Mouse (Mus musculus): ENCODE measurements around the gene Ppp1r3c.

Gene Ppp1r3c

DNA sequence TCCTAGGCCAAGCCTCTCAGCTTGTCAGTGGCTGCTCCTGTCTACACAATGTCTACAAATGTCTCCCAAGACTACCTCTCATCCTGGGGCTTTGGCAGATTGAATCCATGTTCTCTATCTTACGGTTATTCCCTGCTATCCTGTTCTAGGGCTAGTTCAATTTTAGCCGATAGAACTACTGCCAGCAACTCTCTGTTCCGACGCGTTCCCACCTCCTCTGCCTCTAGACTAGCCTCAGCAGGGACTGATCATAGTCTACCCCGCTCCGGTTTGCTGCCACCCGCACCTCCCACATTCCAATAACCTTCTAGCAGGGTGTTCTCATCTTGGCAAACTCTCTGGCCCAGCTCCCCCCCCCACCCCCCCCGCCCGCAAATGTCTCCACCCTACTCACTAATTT, 20.9 kb downstream of the Ppp1r3c start:
- no peak for DNase-seq

DNA sequence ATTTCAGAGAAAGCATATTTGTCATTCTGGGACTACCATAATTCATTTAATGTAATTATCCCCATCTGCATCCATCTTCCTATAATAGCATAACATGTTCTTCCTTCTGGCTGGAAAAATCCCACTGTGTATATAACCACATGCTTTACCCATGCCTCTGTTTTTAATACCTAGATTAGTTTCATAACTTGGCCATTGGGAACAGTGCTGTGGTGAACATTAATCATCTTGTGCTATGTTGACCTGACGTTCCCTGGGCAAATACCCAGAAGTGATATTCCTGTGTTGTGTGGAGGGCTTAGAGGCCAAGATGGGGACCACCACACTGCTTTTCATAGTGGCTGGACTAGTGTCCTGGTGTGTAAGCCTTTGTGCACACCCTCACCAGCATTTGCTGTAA, 22.0 kb downstream of the Ppp1r3c start:
- DNase-seq: no peak

GRCm38 (mm10) chr19:36713092-36713491, 23.4 kb downstream of the Ppp1r3c start:
- DNase-seq: no peak

DNA sequence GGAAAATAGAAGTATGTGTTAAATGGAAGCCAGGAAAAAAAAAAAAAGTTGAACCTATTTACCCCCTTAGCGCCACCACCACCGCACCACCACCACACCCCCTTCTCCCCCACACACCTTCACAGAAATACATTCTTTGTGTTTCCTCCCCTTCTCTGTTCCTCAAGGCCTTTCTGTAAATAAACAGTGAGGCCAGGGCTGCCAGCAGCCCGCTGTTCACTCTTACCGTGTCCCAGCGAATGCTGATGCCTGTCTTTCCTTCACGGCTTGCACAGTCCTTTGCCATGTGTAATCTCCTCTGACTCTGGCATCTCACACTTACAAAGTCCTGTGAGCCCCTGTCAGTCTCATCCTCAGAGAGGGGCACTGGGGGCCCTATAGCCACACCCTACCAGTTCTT, 30.3 kb downstream of the Ppp1r3c start:
- no peak for DNase-seq

DNA sequence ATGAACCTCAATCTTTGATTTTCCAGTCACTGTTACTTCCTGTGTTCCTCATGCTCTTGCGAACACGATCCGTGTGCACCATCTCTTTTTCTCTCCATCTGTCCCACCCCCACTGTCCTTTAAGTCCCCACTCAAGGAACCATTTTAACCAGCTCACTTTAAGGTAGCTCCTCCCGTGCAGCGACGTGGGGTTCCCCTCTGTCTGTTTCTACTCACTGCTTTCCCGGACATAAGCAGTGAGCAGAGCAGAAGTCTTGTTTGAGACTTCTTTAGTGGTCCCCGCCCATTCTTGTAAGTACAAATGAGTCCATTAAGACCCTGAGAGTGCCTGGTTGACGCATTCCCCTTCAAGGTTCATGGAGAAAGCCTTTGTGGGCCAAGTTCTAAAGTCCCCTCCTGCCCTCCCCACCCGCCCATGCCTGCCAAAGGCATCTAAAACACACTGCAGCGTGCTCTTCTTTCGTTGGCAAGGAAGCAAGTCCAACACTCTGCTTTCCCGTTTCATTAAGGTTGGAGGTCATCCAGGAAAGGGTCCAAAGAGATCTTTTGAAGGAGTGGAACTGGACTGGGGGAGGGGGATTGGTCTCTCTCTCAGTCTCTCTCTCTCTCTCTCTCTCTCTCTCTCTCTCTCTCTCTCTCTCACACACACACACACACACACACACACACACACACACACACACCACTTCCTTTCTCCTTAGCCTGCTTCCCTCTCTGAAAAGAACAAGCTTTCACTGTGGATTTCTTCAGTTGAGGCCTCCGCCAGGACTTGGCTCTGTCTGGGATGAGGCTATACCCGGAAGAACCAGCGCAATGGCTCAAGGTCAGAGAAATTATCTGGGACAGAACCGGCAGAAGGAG, 30.9 kb downstream of the Ppp1r3c start:
- DNase-seq: no peak

- DNase-seq: no peak
Measured at GRCm38 (mm10) chr19:36704763-36705162, 31.7 kb downstream of the Ppp1r3c start.

GRCm38 (mm10) chr19:36701809-36702622, 34.4 kb downstream of the Ppp1r3c start:
- no peak for DNase-seq

- DNase-seq: no peak
Measured at GRCm38 (mm10) chr19:36701366-36701765, 35.1 kb downstream of the Ppp1r3c start.

GRCm38 (mm10) chr19:36700937-36701336, 35.5 kb downstream of the Ppp1r3c start:
- no peak for DNase-seq

DNA sequence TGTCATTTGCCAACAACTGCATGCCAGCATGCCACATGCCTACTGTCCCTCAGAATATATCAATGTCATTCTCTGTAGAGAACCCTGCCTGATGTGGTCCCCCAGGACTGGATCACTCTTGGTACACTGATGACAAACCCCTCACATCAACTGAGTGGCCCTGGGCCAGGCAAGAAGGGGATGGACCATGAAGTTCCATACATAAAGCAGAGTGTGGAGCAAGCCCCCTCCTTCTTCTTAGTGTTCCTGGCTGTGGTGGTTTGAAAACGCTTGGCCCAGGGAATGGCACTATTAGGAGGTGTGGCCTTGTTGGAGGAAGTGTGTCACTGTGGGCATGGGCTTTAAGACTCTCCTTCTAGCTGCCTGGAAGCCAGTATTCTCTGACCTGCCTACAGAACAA, 37.3 kb downstream of the Ppp1r3c start:
- DNase-seq: no peak

DNA sequence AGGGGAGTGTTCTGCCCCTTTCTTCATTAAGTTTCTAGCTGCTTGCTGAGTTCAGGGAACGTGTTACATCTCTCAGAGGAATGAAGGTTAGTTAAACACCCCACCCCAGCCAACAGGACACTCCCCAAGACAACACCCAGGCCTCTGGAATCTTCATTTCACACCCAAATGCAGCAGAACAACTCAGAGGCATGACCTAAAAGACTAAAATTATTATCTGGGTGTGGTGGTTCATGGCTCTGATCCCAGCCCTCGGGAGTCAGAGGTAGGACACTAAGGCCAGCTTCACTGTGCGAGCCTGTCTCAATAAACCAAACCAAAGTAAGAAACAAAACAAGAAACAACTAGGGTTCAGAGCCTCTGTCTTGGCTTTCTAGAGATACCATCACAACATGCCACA, 38.3 kb downstream of the Ppp1r3c start:
- no peak for DNase-seq

- DNase-seq: no peak
Measured at GRCm38 (mm10) chr19:36696601-36697122, 39.8 kb downstream of the Ppp1r3c start.

GRCm38 (mm10) chr19:36693530-36693929, 42.9 kb downstream of the Ppp1r3c start:
- DNase-seq: no peak

DNA sequence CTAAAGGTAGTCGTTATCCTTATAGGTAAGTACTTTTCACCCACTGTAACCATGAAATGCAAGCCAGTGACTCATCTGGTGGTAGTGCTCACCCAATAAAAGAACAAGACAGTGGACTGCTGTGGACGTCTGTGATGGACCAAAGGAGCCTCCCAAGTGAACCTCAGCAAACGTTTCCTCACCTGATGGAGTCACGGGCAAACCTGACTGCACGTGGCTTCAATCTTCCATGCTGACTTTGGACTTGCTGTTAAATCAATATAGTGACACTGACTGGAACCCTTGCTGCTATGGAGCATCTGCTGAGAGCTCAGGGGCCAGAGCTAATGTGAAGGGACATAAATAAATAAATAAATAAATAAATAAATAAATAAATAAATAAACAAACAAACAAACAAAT, 44.5 kb downstream of the Ppp1r3c start:
- DNase-seq: no peak

DNA sequence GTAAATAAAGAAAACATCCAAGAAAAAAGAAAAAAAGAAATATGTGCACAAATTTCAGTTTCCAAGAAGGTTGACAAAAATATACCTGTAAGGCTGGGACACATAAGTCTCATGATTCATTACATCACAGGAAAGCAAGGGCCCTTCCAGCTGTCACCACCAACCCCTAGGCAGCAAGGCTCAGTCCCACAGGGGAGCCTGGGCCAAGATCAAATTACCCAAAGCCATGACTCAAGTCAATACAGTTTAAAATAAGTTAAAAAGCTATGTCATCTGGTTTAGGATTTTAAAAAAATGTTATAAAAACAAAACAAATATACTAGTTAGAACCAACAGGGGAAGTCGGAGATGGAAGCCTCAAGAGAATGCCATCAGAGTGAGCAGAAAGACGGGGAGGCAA, 45.2 kb downstream of the Ppp1r3c start:
- no peak for DNase-seq

DNA sequence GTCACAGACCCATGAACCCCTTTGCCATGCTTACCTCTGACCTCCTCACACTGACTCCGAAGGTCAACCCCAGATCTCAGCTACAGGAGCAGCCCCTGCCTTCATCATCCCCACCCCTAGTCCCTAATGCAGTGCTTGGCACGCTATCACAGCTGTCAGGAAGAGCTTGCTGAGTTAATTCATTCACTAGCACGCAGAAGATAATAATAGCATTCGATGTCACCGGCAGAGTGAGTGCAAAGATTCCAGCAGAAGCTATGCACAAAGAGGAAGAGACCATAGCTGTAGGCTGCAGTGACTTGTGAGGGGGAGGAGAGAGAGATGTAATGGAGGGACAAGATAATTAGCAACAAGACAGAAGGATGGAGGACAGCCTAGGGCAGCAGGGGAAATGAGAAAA, 47.2 kb downstream of the Ppp1r3c start:
- no peak for DNase-seq

GRCm38 (mm10) chr19:36687843-36688637, 48.4 kb downstream of the Ppp1r3c start:
- peak; percentile 43 for DNase-seq

- no peak for DNase-seq
Measured at GRCm38 (mm10) chr19:36687044-36687443, 49.4 kb downstream of the Ppp1r3c start.

GRCm38 (mm10) chr19:36686016-36686415, 50.4 kb downstream of the Ppp1r3c start:
- DNase-seq: no peak

DNA sequence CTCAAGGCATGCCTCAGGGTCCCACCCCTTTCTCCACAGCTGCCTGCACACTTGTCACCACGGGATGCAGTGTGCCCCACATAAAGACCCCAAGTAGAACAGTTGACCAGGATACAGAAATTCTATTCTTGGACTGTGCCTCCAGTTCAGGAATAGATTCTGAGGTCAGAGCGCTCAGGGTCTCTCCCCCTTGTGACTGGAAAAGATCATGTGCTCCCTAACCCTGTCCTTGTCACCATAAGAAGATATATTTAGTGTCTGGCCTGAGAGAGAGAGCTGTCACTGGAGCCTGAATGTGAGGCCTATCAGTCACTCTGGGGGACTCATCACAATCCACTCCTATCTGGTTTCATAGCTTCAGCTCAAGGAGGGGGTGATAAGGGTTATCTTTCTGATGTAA, 53.9 kb downstream of the Ppp1r3c start:
- no peak for DNase-seq

Measured in right cerebral cortex, postnatal 14 days (tissue).